Mouse (Mus musculus) ovary, postnatal 10 days (tissue): Measurements from ENCODE around the gene Med7.
"Not testable (repeated sequence)": the region's sequence is repeated elsewhere in the genome, so short reads cannot be mapped to it uniquely, and the experiment has no call there.

ENCODE experiments used
- DNase-seq: peaks from one replicate; pipeline ENCODE4 v3.0.0; 2022; ENCODE audit warnings: low spot score

Med7 gene

GRCm38 (mm10) chr11:46436760-46437458 is at the start of gene Med7:
Med7 (plus strand) TSS chr11:46436925.
- peak; percentile 66 for DNase-seq

DNA sequence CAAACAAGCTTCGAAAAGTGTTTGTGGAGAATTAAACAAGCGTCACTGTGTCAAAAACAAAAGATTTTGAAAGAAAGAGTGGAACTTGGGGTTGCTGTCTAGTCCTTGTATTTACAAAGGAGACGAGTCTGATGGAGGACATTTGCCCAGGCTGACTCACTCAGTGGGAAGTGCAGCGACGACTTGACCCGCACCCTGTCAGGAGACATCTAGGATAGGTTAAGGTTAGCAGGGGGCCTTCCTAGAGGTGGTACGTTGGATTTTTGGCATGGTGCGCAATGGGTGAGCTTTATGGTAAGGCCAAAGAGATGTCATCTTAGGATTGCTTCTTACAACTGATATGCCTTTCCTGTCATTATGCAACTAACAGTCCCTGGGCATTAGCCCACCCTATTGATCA is 49.7 kb upstream of the Med7 start:
- no peak for DNase-seq

- no peak for DNase-seq
Measured at GRCm38 (mm10) chr11:46388438-46388837, 48.3 kb upstream of the Med7 start.

GRCm38 (mm10) chr11:46389336-46390117 is 47.2 kb upstream of the Med7 start, which contains the start of gene Itk:
Itk (minus strand) TSS chr11:46389515.
- no peak for DNase-seq

GRCm38 (mm10) chr11:46390621-46391020 is 46.1 kb upstream of the Med7 start:
- DNase-seq: no peak

GRCm38 (mm10) chr11:46392890-46393289 is 43.8 kb upstream of the Med7 start:
- DNase-seq: no peak

GRCm38 (mm10) chr11:46393413-46393812 is 43.3 kb upstream of the Med7 start:
- DNase-seq: no peak

GRCm38 (mm10) chr11:46395088-46395487 is 41.6 kb upstream of the Med7 start:
- no peak for DNase-seq

DNA sequence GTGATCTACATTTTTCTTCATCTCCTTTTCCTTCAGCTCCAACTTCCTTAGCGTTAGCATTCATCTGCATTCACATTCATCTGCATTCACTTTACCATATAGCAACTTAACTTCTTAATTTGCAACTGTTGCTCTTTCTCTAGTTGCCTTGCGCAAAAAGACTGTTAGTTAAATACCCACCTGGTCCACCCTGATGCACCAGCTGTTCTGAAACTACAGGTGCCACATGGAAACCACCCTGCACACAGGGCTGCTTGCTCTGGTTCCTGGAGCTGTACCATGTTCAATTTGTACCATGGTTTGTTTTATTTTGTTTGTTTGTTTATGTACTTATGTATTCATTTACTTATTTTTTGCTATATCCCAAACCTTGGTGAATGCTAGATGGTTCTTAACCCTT is 41.0 kb upstream of the Med7 start:
- no peak for DNase-seq

DNA sequence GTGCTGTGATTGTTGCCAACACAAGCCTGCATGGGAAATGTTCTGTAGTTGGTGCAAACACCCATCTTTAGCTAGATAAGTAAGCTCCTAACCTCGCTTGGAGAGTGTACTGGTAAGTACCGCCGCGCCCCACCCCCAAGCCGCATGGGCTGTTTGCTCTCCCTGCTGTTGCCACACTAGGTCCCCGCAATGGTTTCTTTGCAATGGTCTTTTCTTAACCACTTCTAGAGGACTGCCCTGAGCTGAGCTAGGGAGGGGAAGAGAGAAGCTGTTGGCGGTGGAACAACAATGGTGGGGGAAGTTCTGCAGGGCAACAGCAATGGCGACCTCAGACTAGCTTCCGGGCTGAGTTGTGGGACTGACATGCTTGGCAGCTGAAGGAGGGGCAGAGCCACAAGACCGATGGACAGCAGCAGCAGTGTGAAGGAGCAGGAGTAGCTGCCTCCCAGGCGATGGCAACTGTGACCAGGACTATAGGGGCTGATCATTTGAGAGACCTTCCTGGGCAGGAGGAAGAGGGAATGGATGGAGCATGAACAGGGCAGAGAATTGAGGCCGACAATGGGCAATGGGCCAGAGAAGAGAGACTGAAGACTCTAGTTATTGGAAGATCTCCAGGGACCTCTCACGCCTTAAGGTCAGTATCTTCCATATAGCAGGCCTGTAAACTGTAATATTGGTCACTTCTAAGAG is 40.4 kb upstream of the Med7 start, which contains the start of gene Fam71b:
Fam71b (plus strand) TSS at position 393 of the 693 bp plus-strand sequence.
- no peak for DNase-seq

DNA sequence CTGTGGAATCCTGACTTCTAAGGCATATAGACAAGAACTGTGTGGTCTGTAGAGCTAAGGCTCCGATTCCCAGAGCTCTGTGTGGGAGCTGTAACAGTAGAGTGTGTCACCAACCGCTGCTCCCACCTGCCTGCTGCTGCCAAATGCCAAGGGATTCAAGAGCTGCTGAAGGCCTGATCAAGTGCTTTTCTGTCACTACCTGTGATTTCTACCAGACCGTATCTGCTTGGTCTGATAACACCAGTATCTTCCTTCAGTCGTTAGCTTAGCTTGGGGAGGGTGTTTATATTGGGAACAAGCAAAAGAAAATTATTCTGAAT is 39.9 kb upstream of the Med7 start:
- DNase-seq: no peak

GRCm38 (mm10) chr11:46397900-46398299 is 38.8 kb upstream of the Med7 start:
- DNase-seq: no peak

DNA sequence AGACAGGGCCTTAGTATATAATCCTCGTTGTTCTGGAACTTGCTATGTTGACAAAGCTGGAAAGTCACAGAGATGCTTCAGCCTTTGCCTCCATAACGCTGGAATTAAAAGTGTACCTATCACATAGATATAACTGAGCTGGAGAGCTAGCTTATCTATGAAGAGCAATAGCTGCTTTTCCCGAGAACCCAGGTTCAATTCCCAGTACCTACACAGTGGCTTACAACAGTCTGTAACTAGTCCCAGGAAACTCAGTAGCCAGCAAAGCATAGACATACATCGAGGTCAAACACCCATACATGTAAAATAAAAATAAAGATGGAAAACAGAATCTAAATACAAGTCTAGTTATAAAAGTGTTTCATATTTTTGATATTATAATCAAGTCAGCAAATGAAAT is 38.3 kb upstream of the Med7 start:
- DNase-seq: no peak

DNA sequence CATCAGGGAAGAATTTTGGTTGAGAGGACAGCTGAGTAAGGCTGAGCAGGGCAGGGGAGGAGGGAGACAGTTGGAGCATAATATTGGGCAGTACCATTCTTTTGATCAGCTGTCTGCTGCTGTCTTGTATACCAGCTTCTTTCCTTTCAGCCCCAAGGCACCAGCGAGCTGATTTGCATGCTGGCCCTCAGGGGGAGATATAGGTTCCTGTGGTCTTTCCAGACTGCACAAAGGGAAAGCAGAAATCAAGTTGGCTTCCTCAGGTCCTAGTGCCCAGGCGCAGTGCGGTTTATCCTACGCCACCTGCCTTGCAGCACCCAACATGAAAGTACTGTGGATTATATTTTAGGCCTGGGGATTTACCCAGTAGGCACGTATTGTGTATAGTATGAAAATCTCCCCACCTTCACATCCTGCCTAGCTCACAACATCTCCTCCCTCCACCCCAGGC is 37.8 kb upstream of the Med7 start:
- no peak for DNase-seq

- DNase-seq: no peak
Measured at GRCm38 (mm10) chr11:46401555-46401954, 35.2 kb upstream of the Med7 start.

- no peak for DNase-seq
Measured at GRCm38 (mm10) chr11:46404986-46405385, 31.7 kb upstream of the Med7 start.

DNA sequence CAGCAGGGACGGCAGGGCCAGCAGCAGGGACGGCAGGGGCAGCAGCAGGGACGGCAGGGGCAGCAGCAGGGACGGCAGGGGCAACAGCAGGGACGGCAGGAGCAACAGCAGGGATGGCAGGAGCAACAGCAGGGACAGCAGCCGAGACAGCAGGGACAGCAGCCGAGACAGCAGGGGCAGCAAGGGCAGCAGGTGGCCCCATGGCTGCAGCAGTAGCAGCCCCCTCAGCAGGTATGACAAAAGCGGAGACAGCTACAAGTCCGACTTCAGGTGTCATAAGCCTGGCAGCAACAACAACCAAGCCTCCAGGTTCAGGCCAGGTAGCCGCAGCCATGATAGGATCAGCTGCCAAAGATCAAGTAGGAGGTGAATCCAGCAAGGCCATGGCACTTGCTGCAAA is 30.0 kb upstream of the Med7 start:
- DNase-seq: no peak

DNA sequence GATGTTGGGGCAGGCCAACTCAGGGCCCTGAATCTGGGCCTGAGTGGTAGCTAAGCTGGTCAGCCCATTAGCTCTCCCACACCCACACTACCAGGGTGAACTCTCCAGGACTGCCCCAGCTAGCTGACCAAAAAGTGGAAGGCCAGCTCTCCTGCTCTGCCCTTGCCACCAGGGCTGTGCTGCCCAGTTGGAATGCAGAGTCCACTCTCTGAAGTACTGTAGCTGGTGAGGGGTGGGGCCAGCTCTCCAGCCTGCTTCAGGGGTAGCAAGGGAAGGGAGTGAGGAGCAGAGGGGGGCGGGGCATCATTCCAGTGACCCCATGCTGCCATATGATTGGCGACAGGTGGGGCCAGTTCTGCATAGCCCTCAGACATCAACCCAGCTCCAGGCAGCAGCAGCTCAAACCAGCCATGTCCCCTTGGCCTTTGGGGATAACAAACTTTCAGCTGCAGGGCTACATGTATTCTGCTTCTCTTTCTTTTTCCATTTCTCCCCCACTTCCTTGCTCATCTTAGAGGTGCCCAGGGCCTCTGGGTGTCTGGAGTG is 26.6 kb upstream of the Med7 start:
- DNase-seq: no peak

GRCm38 (mm10) chr11:46418438-46418837 is 18.3 kb upstream of the Med7 start:
- DNase-seq: no peak

- no peak for DNase-seq
Measured at GRCm38 (mm10) chr11:46418860-46419259, 17.9 kb upstream of the Med7 start.

DNA sequence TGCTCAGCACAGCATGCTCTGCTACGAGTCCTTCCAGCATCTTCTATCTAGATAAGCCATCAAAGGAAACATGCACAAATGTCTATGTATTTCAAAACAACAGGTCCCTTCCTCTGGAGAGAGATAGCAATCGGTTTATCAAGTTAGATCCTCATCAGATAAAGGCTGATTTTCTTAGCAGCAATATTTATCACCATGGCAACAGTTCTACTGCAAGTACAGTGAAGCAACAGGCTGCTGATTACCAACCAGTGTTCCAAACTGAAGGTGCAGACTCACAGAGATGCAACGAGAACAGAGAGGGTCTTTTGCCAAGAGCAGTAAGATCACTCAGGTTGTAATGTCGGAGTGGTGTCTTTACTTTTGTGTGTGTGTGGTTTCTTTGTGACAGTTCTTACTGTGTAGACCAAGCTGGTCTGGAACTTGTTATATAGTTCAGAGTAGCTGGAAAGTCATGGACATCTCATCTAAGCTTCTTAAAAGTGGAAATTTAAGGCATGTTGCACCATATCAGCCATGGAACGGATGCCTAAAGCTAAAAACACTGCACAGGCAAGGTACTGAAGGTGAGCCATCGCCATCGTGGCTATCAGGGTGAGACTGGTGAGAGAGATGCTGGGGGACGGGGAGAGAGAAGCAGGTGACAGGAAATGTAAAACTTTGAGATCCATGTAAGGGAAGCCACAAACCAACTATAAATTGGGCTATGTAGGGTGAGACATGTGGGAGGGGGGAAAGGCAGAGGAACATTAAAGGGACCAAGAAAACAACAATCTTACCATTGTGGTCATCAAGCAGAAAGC is 15.4 kb upstream of the Med7 start:
- DNase-seq: no peak

GRCm38 (mm10) chr11:46428131-46428530 is 8.6 kb upstream of the Med7 start:
- DNase-seq: not testable (repeated sequence)
